Mouse (Mus musculus) right cerebral cortex, postnatal 36 days (tissue): ENCODE data around the gene 1600012H06Rik.
A peak's percentile ranks its signal among the peaks of the same experiment; 100 is the strongest.
"Not testable (repeated sequence)": the region's sequence is repeated elsewhere in the genome, so short reads cannot be mapped to it uniquely, and the experiment has no call there.

ENCODE experiments used
- DNase-seq, 2 experiments: peaks; one replicate each; pipeline ENCODE4 v3.0.0; 2022; ENCODE audit warnings: low spot score in 2 of 2, mixed read lengths in 1 of 2

The 1600012H06Rik gene

GRCm38 (mm10) chr17:14943009-14943728 lies at the start of gene 1600012H06Rik, which contains the start of gene Wdr27:
Gene 1600012H06Rik, plus strand, starts transcription at chr17:14943184.
Gene Wdr27, minus strand, starts transcription at chr17:14943158.
- peak; percentile 97 to 98 for DNase-seq

GRCm38 (mm10) chr17:14895058-14895457 lies 47.9 kb upstream of the 1600012H06Rik start:
- DNase-seq, result not testable (repeated sequence)

- no peak for DNase-seq
Observed at GRCm38 (mm10) chr17:14898972-14899371, 44.0 kb upstream of the 1600012H06Rik start.

- DNase-seq, result no peak
Observed at GRCm38 (mm10) chr17:14903212-14903611, 39.8 kb upstream of the 1600012H06Rik start.

- DNase-seq, result no peak
Observed at GRCm38 (mm10) chr17:14904206-14904605, 38.8 kb upstream of the 1600012H06Rik start.

GRCm38 (mm10) chr17:14904637-14905265 lies 38.2 kb upstream of the 1600012H06Rik start:
- DNase-seq, result peak; percentile 32 to 49

- no peak for DNase-seq
Observed at GRCm38 (mm10) chr17:14906611-14907010, 36.4 kb upstream of the 1600012H06Rik start.

- no peak for DNase-seq
Observed at GRCm38 (mm10) chr17:14907136-14907535, 35.8 kb upstream of the 1600012H06Rik start.

GRCm38 (mm10) chr17:14909331-14909730 lies 33.7 kb upstream of the 1600012H06Rik start:
- DNase-seq, result no peak

GRCm38 (mm10) chr17:14910771-14911170 lies 32.2 kb upstream of the 1600012H06Rik start:
- DNase-seq, result no peak

- DNase-seq, result no peak
Observed at GRCm38 (mm10) chr17:14912420-14912819, 30.6 kb upstream of the 1600012H06Rik start.

- no peak for DNase-seq
Observed at GRCm38 (mm10) chr17:14912981-14913380, 30.0 kb upstream of the 1600012H06Rik start.

GRCm38 (mm10) chr17:14914401-14914800 lies 28.6 kb upstream of the 1600012H06Rik start:
- DNase-seq, result no peak

GRCm38 (mm10) chr17:14917866-14918265 lies 25.1 kb upstream of the 1600012H06Rik start:
- DNase-seq, result no peak

- no peak for DNase-seq
Observed at GRCm38 (mm10) chr17:14921582-14921981, 21.4 kb upstream of the 1600012H06Rik start.

GRCm38 (mm10) chr17:14927644-14928218 lies 15.3 kb upstream of the 1600012H06Rik start:
- DNase-seq, result no peak

- DNase-seq, result no peak
Observed at GRCm38 (mm10) chr17:14928631-14929030, 14.4 kb upstream of the 1600012H06Rik start.

- no peak for DNase-seq
Observed at GRCm38 (mm10) chr17:14930697-14931096, 12.3 kb upstream of the 1600012H06Rik start.

- DNase-seq, result no peak
Observed at GRCm38 (mm10) chr17:14931469-14931868, 11.5 kb upstream of the 1600012H06Rik start.

- DNase-seq, result not testable (repeated sequence)
Observed at GRCm38 (mm10) chr17:14935280-14935679, 7.7 kb upstream of the 1600012H06Rik start.

GRCm38 (mm10) chr17:14935841-14936605 lies 7.0 kb upstream of the 1600012H06Rik start:
- DNase-seq, result no peak

GRCm38 (mm10) chr17:14942181-14942580 lies 803 bp upstream of the 1600012H06Rik start:
- DNase-seq, result not testable (repeated sequence)
